Mouse (Mus musculus): Measurements from ENCODE around the gene Glipr1.
A peak's percentile ranks its signal among the peaks of the same experiment; 100 is the strongest.
"Not testable (repeated sequence)": the region's sequence is repeated elsewhere in the genome, so short reads cannot be mapped to it uniquely, and the experiment has no call there.

The Glipr1 gene

DNA sequence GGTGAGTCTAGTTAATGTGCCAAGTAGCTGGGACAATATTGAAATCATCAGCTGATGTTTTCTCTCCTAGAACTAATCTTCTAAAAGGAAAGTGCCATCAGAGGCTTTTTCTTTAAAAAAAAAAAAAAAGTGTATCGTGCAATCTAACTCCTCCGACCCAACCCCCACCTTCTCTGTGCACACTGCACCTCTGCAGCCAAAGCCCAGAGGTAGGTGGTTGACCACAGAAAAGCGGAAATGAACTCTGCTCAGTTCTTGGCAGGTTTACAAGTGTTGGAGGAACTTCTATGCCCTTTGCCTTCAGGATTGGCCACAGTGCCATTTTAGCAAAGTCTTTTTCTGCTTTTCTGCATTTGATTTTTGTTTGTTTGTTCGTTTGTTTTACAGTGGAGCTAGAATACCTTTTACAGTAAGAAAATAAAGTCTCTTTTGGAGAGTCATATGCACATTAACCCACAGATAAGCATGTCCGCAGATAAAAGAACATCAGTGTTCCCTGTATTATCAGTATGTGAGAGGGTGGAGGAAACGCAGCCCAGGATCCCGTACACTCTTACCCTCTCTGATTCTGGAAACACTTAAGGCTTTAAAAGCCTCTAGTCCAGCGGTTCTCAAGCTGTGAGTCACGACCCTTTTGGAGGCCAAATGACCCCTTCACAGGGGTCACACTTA lies at the start of gene Glipr1:
Gene Glipr1, minus strand, starts transcription at position 88 of the 672 bp plus-strand sequence.
- DNase-seq = no peak

DNA sequence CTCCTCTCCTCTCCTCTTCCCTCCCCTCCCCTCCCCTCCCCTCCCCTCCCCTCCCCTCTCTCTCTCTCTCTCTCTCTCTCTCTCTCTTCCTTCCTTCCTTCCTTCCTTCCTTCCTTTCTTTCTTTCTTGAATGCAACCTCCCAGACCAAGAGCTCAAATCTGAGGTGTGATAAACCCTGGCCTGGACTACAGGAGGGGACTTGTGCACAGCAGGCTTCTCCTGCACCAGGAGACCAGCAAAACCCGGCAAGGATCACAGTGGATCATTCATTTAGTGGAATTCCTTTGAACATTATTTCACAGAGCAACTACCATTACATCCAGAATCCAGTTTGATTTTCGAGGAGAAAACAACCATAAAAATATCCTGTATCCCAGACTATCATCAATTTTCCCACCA lies 49.5 kb upstream of the Glipr1 start:
- not testable (repeated sequence) for DNase-seq

DNA sequence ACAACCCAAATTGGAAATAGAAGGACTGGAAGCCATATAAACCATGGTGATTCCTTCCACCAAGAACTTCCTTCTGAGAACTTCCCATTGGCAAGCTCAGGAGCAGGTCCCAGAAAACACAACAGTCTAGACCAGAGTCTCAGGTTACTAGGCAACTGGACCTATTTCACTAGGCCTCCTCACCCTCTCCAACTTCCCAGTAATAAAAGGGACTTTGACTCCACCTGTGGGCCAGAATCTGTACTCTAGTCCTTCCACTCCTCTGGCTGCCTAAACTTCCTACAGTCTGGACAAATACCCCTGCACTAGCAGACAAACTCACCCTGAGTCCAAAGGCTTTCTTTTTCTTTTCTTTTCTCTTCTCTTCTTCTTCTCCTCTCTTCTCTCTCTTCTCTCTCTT lies 48.8 kb upstream of the Glipr1 start:
- DNase-seq = no peak

DNA sequence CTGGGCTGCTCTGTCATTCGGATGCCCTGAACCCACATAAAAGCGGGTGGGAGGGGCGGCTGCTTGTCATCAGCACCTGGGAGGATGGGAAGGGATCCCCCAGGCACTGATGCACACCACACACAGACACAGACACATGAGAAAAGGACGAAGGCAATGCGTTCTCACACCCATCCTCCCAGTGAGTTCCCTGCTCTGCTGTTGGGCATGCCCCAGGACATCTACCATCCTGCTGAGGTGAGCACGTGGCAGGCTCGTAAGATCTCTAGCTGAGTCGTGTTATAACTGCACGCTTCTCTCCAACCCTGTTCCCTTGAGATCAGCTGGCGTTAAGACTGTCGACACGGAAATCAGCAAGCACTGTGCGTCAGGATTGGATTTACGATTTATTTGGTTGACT lies 41.9 kb upstream of the Glipr1 start:
- DNase-seq = not testable (repeated sequence)

DNA sequence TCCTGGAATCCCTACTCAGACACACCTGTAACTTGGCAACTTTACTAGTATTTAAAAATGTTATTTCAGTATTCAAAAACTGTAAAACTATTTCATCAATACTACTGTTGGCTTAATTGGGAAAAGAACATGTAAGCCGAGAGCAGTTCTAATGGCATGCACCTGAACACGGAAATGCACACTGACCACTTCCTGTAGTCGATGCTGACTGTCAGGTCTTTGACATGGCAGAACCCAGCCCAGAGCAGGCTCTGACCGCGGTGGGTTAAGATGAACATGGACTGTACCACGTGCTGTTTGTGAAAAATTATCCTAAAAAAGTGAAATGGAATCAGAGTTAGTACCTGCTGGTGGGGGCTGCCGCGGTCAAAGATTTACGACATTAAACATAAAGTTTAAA lies 41.1 kb upstream of the Glipr1 start:
- not testable (repeated sequence) for DNase-seq

DNA sequence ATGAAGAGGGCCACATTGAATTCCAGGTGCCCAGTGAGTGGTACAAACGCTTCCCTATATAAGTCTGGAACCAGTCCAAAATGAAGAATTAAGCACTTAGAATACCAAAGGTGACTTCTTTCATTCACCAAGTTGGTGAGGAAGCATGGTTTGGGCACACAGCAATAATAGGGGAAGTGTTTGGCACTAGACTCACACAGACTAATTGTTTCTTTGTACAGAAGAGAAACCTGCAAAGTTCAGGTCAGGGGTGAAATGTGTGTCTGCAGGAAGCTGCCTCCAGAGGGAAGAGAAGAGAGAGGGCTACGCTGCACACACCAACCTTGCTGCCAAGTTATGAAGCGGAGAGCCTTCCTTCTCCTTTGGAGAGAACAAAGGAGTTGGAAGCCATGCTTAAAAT lies 26.3 kb upstream of the Glipr1 start:
- DNase-seq = not testable (repeated sequence)

DNA sequence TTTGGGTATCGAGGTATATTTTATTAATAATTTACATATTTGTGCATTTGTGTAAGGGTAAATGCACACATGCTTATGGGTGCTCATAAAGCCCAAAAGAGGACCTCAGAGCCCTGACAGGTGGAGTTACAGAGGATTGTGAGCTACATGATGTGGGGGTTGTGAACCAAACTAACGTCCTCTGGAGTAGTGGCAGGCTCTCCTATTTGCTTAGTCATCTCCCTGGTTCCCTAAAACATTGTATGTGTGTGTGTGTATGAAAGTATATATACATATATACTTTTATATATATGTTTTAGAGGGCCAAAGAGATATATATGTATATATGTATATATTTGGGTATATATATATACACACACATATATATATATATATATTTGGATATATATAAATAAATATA lies 21.2 kb upstream of the Glipr1 start:
- no peak for DNase-seq

DNA sequence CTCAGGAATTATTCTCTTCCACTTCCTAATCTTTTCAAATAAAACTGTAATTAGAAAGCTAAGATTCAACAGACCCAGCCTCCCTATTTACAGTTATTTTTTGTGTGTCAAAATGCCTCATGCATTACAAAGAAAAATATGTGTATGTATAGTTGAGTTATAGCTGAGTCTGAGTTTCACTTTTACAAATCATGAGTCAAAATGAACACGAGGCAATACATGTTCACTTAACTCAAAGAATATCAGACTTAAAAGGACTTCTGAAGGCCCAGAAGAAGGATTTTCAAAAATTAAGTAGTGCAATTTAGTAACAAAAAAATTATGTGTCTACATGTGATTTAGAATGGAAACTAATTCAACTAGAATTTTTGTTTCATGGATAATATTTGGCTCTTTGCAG lies 7.1 kb upstream of the Glipr1 start:
- not testable (repeated sequence) for DNase-seq

DNA sequence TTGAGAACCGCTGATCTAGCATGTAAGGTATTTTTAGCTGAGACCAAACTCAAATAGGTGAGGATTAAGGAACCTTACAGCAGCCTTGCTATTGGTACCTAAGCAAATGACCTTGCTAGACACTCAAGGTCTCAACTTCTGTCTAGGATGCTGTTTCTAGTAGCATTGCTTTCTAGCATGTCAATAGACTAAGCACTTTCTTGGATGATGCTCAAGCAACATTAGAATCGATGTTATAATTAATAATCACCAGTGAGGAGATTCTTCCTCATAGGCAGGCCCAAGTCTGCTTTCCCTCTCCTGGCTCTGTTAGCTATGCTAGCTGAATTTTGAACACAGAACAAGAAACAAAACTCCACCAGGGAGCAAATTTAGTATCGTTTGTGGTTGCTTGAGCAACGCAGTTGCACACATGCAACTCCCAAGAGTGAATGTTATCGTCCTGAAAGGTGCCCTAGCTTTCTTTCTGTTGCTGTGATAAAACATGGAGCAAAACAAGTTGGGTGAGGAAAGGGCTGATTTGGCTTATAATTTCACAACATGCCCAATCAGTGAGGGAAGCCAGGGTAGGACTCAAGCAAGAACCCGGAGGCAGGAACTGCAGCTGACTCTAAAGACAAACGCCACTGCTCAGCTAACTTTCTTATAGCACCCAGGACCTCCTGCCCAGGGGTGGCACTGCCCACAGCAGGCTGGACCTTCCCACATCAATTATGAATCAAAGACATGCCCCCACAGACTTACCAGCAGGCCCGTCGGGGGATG lies 493 bp downstream of the Glipr1 start:
- no peak for DNase-seq

DNA sequence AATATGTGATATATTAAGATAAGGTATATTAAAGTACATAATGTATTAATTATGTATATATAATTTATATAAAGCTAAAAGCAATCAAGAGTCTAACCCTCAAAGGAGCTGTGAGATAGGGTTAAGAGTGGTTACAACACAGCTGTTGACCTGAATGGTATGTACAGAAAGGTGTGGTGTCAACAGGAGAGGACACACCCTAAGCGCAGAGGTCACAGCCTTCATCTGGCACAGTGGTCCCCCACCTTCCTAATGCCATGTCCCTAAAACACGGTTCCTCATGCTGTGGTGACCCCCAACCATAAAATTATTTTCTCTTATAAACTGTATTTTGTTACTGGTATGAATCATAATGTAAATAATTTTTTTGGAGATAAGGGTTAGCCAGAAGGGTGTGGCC lies 1.1 kb downstream of the Glipr1 start:
- DNase-seq = no peak

DNA sequence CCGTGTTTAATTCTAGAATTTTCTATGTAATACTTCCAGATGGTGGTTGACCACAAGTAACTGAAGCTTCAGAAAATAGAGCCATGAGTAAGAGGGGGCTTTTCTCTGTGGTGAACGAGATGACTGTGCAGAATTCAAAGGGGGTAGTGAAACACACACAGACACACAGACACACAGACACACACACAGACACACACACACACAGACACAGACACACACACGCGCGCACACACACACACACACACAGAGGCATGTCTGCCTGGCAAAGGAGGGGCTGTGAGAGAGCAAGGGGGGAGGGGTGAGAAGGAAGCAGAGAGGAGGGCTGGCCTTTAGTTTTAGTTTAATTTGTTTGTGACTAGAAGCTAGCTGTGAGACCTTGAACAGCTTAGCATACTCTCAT lies 1.9 kb downstream of the Glipr1 start:
- no peak for DNase-seq

DNA sequence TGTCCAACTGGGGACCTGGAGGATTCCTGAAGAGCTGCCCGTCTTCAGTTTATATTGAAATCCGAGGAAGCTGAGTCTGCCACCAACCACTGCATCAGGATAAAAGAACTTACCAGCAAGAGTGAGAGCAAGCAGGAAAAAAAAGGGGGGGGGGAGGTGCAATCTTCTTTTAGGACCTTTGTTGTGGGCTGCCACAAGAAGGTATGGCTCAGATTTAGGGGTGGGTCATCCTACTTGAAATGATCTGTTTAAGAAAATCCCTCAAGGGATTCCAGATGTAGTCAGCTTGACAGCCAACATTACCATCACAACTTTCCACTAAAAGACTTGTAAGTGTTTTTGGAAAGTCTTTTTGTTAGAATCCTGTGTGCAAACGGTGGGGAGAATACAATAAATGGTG lies 2.7 kb downstream of the Glipr1 start:
- DNase-seq = no peak

DNA sequence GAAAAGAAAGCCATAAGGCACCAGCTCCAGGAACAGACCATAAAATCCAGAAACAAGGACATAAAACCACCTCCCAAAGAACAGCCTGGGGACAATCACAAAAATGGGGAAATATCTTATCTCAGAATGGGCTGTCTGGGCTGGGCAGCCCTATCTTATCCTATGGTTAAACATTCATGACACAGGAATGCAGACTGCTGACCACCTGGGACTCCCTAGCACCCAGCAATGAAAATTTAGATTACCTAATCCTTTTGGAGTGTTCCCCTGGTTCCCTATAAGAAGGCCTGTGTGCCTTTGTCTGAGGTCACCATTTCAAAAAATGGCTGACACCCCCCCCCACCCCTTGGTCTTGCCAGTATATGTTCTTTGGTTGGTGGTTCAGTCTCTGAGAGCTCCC lies 4.8 kb downstream of the Glipr1 start:
- DNase-seq = no peak

DNA sequence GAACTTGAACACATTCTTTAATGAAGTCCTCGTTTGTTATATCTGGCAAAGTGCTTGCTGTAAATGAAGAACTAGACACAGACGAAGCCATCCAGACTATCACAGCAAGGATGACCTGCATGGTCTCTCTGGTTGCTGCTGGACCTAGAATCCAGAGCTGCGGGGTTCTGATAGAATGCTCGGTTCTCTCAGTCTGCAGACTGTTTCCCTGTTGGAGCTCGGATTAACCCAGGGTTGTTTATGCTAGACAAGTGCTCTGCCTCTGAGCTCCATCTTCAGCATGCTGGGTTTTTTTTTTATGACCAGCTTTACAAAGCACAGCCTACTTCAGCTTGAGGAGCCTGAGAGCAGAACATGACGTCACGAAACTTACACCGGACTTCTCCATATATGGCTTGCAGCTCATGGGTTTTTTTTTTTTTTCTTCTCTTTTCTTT lies 5.5 kb downstream of the Glipr1 start:
- no peak for DNase-seq

DNA sequence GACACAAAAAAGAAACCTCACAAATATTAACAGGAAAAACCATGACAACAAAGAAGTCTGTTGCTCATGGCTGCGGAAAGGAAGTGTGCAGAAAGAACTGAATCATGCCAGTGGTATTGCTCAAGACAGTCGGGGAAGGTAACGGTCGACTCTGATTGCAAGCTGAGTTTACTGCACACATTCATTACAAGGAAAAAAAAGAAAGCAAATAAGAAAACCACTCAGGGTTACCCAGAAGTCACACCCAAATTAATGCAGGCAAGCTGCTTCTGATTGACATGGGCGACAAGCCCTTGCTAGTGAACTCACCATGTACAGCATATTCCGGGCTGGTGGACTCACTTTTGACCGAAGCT lies 5.9 kb downstream of the Glipr1 start:
- no peak for DNase-seq

DNA sequence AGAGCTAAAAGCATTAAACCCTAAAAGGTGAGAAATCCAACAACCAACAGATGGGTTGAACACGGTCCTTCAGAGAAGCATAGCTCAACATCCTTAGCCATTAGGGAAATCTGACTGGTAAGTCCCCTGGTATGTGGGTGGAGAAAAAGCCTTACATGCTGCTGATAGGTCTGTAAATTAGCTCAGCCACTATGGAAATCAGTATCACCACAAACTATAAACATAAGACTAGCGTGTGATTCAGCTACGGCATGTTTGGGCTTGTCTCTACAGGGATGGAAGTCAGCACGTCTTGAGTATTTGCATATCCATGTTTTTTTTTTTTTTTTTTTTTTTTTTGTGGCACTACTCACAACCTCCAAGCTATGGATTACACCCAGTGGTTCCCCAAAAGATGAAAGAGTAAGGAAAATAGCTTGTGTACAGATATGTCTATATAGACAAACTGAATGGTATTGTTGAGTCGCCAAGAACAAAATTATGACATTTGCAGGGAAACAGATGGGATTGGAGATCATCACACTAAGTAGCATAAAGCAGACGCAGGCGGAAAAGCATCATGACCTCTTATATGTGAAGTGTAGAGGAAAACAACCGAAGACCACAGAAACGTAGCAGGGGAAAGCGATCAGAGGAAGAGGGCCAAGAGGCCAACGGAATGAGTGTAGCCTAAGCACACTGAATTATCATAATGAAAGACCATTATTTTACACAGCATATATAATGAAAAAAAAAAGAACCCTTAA lies 6.5 kb downstream of the Glipr1 start:
- no peak for DNase-seq

DNA sequence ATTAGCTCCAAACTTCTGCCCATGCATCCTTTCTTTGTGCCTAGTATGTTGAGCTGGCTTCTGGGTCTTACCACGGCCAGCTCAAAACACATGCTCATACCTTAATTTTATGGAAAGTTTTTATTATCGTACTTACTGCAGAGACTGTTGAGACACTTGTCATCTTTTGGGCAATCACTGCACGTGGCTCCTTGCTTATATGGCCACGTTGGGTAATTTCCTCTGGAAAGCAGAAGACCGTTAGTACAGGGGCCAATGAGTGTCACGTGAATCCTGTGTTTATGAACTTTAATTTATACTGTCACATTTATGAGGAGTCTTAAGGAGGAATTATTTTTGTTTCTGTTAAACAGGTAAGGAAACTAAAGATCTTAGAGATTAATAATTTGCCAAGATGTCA lies 16.0 kb downstream of the Glipr1 start:
- no peak for DNase-seq

DNA sequence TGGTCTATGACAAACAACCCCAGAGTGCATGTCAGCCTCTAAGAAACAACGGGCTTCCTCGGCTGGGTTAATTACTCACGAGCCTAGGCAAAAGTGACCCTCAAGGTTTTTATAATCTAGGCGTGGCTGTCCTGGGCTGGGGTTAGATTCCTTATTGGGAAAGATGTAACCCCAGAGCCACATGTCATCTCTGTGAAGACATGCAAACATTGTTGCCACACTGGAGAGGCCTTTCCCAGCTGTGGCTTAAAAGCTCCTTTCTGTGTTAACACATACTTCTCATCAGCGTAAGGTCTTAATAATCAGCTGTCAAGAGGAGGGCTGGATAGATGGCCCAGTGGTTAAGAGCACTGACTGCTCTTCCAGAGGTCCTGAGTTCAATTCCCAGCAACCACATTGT lies 19.4 kb downstream of the Glipr1 start:
- no peak for DNase-seq

DNA sequence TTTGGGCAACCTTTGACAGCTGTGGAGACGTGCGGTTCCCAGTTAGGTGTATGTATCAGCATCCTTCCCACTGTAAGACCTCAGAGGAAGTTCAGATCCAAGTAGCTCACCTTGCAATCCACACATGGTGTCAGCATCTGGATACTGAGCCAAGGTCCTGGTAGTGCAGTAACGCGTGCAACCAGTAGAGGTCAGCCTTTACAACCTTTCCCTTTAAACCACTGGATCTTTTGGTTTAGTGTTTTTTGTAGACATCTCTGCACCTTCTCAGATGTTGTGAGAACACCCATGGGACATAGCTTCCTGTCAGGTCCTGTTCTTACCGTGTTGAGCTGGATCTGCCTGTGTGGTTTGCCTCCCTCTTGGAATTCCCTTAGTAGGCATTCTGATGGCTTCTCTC lies 24.8 kb downstream of the Glipr1 start:
- peak; percentile 19 to 53 for DNase-seq

DNA sequence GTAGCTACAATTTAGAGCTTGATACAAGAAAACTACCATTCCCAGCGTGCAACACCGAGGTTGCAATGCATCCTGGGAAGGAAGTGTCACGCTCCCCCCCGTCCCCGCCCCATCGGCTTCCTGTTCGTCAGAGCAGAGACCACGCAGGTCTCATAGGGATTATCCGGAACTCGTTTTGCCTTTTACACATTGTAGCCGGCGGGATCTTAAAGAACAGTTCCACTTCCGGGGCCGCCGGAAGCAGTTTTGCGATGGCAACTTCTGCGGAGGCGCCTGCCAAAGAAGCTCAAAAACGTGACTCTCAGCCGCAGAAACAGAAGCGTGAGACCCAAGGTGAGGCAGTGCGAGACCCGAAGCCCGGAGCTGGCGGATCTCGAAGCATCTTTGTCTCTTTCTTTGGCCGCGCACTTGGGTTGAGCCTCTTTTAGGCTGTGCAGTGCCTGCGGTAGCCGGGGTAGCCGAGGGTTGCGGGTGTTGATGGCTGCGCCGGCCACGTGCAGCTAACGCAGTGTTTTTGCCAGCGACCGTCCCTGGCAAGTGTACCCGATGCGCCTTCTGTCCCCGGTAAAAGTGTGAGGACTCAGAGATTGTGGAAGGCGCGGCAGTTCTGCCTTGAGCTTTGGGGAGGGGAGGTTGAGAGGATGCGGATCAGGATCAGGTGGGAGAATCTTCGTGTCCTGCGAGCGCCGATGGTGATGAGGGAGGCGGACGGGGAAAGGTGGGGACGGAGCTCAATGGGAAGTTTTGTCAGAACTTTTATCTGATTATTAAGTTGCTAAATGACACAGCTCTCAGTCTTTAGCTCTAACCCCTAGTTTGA lies 29.7 kb downstream of the Glipr1 start, which contains the start of gene Krr1:
Gene Krr1, plus strand, starts transcription at position 123 of the 820 bp plus-strand sequence.
- DNase-seq = peak; percentile 86 to 89

DNA sequence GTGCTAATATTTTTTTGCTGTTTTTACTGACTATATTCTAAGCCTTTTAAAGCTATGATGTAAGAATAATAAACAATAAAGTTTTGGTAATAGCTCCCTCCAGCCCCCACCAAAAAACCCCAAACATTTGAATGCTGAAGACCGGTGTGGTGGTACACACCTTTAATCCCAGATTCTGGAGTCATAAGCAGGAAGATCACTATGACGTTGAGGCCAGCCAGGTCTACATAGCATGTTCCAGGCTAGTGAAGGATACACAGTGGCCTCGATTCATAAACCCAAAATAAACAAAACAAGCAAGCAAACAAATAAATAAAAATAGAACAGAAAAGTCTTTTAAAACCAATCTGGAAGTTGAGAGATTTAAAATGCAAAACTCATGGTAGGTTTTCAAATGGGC lies 30.5 kb downstream of the Glipr1 start:
- no peak for DNase-seq

DNA sequence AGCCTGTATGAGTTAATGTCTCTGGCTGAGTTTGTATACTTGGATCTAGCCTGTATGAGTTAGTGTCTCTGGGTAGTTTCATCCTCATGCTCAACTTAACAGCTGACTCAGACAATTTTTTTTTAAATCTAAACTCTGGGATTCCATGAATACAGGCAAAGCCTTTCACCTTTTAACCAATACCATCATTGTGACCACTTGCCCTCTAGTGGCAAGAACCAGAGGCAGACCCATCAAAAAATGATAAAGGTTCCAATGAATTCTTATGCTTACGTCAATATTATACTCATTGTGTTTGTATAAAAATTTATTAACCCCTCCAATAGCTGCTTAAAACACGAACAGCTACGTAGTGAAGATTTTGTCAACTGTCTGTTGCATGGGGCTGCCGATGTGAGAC lies 36.0 kb downstream of the Glipr1 start:
- no peak for DNase-seq

DNA sequence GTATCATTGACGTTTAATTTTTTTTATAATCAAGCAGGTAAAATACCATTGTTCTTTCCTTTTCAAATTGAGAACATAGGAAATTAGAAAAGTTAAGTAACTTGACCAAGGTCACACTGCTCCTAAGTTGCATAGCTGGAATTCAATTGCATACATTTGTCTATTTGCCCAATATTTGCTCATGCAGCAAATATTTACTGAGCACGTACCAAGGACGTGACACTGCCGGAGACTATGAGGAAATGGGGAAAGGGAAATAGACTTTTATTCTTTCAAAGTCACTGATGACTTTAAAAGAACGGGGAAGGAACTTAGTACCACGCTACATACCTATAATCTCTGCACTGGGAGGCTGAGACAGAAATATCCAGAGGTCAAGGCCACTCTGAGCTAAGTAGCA lies 42.0 kb downstream of the Glipr1 start:
- no peak for DNase-seq

All from cerebellum, adult 18-20 months (tissue).